Mouse (Mus musculus): ENCODE measurements around the gene Poc1b. TPM values are rescaled to one million over a fixed set of nuclear protein-coding genes. Genes with fewer than 3 reads are reported as not detected.

The Poc1b gene
- polyA plus RNA-seq (2015; fragmentation: Nextera tagmentation; extraction: Ambion mirVana), result 6.7 and 9.4 TPM in 2 replicates

GRCm38 (mm10) chr10:99106703-99107631 lies at the start of gene Poc1b:
TSS of gene Poc1b (plus strand) at chr10:99107036.
- Histone ChIP-seq H3K27ac (replicated peaks) (peak within 1 kb of the TSS; percentile 90), H3K9ac (ENCODE audit: low read length) (peak within 1 kb of the TSS; percentile 84), H3K9me3 (ENCODE audit: control insufficient read depth, low read length) (no peaks in the 10 kb centered on the region), H3K4me3 (ENCODE audit: low read depth, low read length) (peak within 1 kb of the TSS; percentile 93), H3K36me3 (ENCODE audit: control insufficient read depth, insufficient read depth, low read length) (no peaks in the 10 kb centered on the region; the same call in 1 of the 2 replicates), H3K27me3 (ENCODE audit: control insufficient read depth, insufficient read depth, low read length) (no peaks in the 10 kb centered on the region), H3K4me1 (replicated peaks; ENCODE audit: control insufficient read depth, insufficient read depth) (0 out of 2 replicates have a peak, but pooled peaks cover 3% of the 10 kb centered on the region), H3K4me2 (replicated peaks; ENCODE audit: low read depth) (peak within 1 kb of the TSS; percentile 70)
- no peak for TF ChIP-seq CTCF (IDR thresholded peaks at IDR 0.05; ENCODE audit: low read depth)
- TF ChIP-seq EP300 (optimal IDR thresholded peaks at IDR 0.05), result no peak
- ATAC-seq (ENCODE audit: low FRiP score, low TSS enrichment), result peak; percentile 87
- under 1% methylated on average over 83 of the region's 106 CpGs for WGBS
- peak; percentile 92 for DNase-seq (ENCODE audit: low spot score)

- DNase-seq (ENCODE audit: low spot score) (no peak), ATAC-seq (ENCODE audit: low FRiP score, low TSS enrichment) (no peak)
- Histone ChIP-seq H3K36me3 (ENCODE audit: control insufficient read depth, insufficient read depth, low read length) (no peaks in the 10 kb centered on the region), H3K4me1 (replicated peaks; ENCODE audit: control insufficient read depth, insufficient read depth) (no peaks in the 10 kb centered on the region), H3K27ac (replicated peaks) (no peak overlapping the region), H3K9ac (ENCODE audit: low read length) (no peak overlapping the region), H3K27me3 (ENCODE audit: control insufficient read depth, insufficient read depth, low read length) (no peaks in the 10 kb centered on the region), H3K4me2 (replicated peaks; ENCODE audit: low read depth) (no peak overlapping the region), H3K9me3 (ENCODE audit: control insufficient read depth, low read length) (no peaks in the 10 kb centered on the region), H3K4me3 (ENCODE audit: low read depth, low read length) (no peak overlapping the region)
- WGBS, result 79% methylated on average over 7 of the region's 7 CpGs
- TF ChIP-seq CTCF (IDR thresholded peaks at IDR 0.05; ENCODE audit: low read depth), result no peak
- TF ChIP-seq EP300 (optimal IDR thresholded peaks at IDR 0.05), result no peak
Observed at GRCm38 (mm10) chr10:99060588-99060987, 46.2 kb upstream of the Poc1b start.

GRCm38 (mm10) chr10:99061418-99061817 lies 45.4 kb upstream of the Poc1b start:
- Histone ChIP-seq H3K27ac (replicated peaks) (no peak overlapping the region), H3K4me1 (replicated peaks; ENCODE audit: control insufficient read depth, insufficient read depth) (no peaks in the 10 kb centered on the region), H3K9me3 (ENCODE audit: control insufficient read depth, low read length) (no peaks in the 10 kb centered on the region), H3K9ac (ENCODE audit: low read length) (no peak overlapping the region), H3K4me2 (replicated peaks; ENCODE audit: low read depth) (no peak overlapping the region), H3K36me3 (ENCODE audit: control insufficient read depth, insufficient read depth, low read length) (no peaks in the 10 kb centered on the region), H3K27me3 (ENCODE audit: control insufficient read depth, insufficient read depth, low read length) (no peaks in the 10 kb centered on the region), H3K4me3 (ENCODE audit: low read depth, low read length) (no peak overlapping the region)
- ATAC-seq (ENCODE audit: low FRiP score, low TSS enrichment) (no peak), DNase-seq (ENCODE audit: low spot score) (no peak)
- WGBS, result 89% methylated on average over 10 of the region's 10 CpGs
- TF ChIP-seq EP300 (optimal IDR thresholded peaks at IDR 0.05) (no peak), CTCF (IDR thresholded peaks at IDR 0.05; ENCODE audit: low read depth) (no peak)

GRCm38 (mm10) chr10:99062546-99062945 lies 44.3 kb upstream of the Poc1b start:
- 85% methylated on average over 5 of the region's 5 CpGs for WGBS
- no peak for DNase-seq (ENCODE audit: low spot score)
- no peaks in the 10 kb centered on the region for H3K27me3 ChIP-seq (ENCODE audit: control insufficient read depth, insufficient read depth, low read length)
- no peak overlapping the region for H3K4me2 ChIP-seq (replicated peaks; ENCODE audit: low read depth)
- ATAC-seq (ENCODE audit: low FRiP score, low TSS enrichment), result no peak
- H3K36me3 ChIP-seq (ENCODE audit: control insufficient read depth, insufficient read depth, low read length), result no peaks in the 10 kb centered on the region
- no peaks in the 10 kb centered on the region for H3K9me3 ChIP-seq (ENCODE audit: control insufficient read depth, low read length)
- H3K9ac ChIP-seq (ENCODE audit: low read length), result no peak overlapping the region
- H3K4me1 ChIP-seq (replicated peaks; ENCODE audit: control insufficient read depth, insufficient read depth), result no peaks in the 10 kb centered on the region
- TF ChIP-seq CTCF (IDR thresholded peaks at IDR 0.05; ENCODE audit: low read depth) (no peak), EP300 (optimal IDR thresholded peaks at IDR 0.05) (no peak)
- H3K4me3 ChIP-seq (ENCODE audit: low read depth, low read length), result no peak overlapping the region
- no peak overlapping the region for H3K27ac ChIP-seq (replicated peaks)

GRCm38 (mm10) chr10:99076113-99076895 lies 30.5 kb upstream of the Poc1b start:
- no peaks in the 10 kb centered on the region for H3K9me3 ChIP-seq (ENCODE audit: control insufficient read depth, low read length)
- H3K9ac ChIP-seq (ENCODE audit: low read length), result no peak overlapping the region
- H3K27ac ChIP-seq (replicated peaks), result no peak overlapping the region
- ATAC-seq (ENCODE audit: low FRiP score, low TSS enrichment) (no peak), DNase-seq (ENCODE audit: low spot score) (no peak)
- H3K4me2 ChIP-seq (replicated peaks; ENCODE audit: low read depth), result no peak overlapping the region
- no peaks in the 10 kb centered on the region for H3K36me3 ChIP-seq (ENCODE audit: control insufficient read depth, insufficient read depth, low read length)
- H3K4me3 ChIP-seq (ENCODE audit: low read depth, low read length), result no peak overlapping the region
- 81% methylated on average over 18 of the region's 18 CpGs for WGBS
- TF ChIP-seq CTCF (IDR thresholded peaks at IDR 0.05; ENCODE audit: low read depth) (no peak), EP300 (optimal IDR thresholded peaks at IDR 0.05) (no peak)
- no peaks in the 10 kb centered on the region for H3K27me3 ChIP-seq (ENCODE audit: control insufficient read depth, insufficient read depth, low read length)
- H3K4me1 ChIP-seq (replicated peaks; ENCODE audit: control insufficient read depth, insufficient read depth), result no peaks in the 10 kb centered on the region
